Mouse (Mus musculus) hematopoietic stem cell, adult 5-6 weeks (primary cell): ENCODE measurements around the gene Aoah. TPM values are rescaled to one million over a fixed set of nuclear protein-coding genes. Genes with fewer than 3 reads are reported as not detected.

Source experiments
- ATAC-seq, 2 experiments: fragments of 125-278 bp in 1 of 2; replicated peaks in 1 of 2; 2 replicates each; pipeline ENCODE4 v1.8.0; 2016 to 2017; ENCODE audit warnings: inconsistent platforms in 2 of 2, mild to moderate bottlenecking in 2 of 2, moderate number of reproducible peaks in 2 of 2, low read depth in 1 of 2, moderate TSS enrichment in 1 of 2; ENCODE audit not compliant: low FRiP score in 2 of 2, poor library complexity in 2 of 2, severe bottlenecking in 2 of 2, insufficient read depth in 1 of 2, low TSS enrichment in 1 of 2
- total RNA-seq: library from RNA; stranded (forward); fragments of 172-1452, 232-1000 nt; gene quantifications from 2 replicates; pipeline ENCODE4 v1.2.3, GENCODE M21; 2017

Gene Aoah
- total RNA-seq, 1 experiment from 2014 or later, result 6.7 TPM

DNA sequence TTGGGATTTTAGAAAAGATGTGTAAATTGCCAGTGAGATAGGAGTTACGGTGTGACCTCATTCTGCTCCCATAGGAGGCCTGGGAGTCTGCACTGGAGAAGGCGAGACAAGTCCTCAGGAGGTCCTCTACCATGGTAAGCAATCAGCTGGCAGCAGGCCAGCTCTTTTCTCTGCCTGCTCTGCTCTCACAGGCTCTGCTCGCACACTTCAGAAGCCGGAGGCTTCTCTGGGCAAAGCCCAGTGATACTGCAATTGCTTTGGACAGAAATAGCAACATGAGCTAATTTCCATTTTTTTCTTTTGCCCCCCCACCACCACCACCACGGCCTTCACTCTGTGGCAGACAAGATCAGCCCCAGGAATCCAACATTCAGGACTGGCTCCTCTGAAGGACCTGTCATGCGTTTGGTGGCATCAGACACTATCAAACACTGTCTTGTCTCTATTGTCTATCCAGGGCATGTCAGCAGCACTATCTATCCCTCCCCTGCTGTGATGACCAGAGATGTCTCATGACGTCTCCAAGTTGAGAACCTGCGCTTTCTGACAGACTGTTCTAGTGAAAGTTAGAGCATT lies 106.6 kb downstream of the Aoah start:
- ATAC-seq, result no peak

DNA sequence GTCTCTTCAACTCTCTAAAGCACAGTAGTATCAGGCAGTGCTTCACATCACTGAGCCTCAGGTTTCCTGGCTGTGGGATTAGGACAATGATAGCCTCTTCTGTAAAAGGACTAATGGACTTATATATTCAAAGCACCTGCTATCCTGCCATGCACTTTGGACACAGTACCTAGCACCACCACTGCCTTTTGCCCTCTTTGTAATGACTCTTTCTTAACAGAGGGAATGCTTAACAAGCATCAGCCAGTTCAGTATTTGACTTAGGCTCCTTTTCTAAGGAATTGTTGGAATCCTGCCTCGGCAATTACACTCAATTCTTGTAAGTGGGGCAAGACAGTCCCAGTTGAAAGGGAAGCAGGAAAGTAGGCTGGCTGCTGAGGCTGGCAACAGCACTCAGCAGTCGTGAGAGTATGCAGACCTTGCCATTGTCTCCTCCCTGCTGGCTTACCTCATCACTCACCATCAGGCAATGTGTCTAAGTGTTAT lies 107.1 kb downstream of the Aoah start:
- ATAC-seq, result no peak

DNA sequence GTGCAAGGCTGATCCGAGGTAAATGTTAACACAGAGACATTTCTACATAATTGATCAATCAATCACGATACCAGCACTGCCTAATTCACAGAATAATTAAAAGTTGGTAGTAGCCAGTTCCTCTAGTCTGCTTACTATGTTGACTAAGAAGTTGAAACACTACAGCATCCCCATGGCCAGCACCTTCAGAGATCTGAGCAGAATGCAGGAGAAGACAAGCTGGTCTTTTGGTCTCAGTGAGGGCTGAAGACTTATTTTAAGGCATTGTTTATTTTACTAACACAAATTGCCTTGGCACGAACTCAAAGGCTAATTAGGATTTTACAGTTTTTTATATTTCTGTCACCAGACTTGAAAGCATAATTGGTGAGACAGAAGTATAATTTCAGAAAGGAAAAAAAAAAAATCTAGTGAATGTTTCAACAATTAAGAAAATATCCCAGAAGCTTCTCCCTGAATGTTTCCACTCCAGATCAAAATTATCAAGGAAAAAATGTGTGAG lies 107.8 kb downstream of the Aoah start:
- ATAC-seq, result no peak

DNA sequence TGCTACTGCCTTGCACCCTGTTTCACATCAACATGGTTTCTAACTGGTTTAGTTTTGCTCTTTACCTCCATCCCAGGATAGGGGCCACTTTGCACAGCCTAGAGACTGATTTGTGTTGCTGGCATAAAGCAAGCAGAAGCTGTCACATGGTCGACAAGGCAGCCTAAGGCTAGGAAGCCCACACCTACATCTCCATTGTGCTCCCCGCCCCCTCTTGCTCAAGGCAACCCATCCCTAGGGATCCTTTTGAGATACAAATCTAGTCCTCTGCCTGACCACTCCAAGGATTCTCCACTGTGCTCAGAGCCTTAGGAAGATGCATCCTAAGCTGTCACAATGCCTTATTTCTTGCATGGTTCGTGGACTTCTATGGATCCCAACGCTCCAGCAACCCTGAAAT lies 110.2 kb downstream of the Aoah start:
- no peak for ATAC-seq

DNA sequence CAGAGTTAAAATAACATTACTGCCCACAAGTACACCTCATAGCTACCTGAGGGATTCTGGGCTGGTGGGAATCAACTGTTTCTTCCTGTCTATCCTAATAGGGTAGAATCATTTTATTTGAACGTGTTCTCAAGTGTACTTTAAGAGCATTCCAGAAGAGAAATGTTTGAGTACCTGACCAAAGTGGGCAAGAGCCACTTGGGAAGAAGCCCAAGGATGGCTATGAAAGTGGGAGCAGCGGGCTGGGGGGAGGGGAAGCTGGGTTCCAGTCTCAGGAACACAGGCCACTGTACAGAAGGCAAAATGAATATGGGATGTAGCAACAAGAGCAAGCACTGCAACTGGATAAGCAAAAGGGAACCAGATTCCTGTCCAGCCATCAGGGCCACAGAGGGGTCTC lies 111.3 kb downstream of the Aoah start:
- no peak for ATAC-seq

DNA sequence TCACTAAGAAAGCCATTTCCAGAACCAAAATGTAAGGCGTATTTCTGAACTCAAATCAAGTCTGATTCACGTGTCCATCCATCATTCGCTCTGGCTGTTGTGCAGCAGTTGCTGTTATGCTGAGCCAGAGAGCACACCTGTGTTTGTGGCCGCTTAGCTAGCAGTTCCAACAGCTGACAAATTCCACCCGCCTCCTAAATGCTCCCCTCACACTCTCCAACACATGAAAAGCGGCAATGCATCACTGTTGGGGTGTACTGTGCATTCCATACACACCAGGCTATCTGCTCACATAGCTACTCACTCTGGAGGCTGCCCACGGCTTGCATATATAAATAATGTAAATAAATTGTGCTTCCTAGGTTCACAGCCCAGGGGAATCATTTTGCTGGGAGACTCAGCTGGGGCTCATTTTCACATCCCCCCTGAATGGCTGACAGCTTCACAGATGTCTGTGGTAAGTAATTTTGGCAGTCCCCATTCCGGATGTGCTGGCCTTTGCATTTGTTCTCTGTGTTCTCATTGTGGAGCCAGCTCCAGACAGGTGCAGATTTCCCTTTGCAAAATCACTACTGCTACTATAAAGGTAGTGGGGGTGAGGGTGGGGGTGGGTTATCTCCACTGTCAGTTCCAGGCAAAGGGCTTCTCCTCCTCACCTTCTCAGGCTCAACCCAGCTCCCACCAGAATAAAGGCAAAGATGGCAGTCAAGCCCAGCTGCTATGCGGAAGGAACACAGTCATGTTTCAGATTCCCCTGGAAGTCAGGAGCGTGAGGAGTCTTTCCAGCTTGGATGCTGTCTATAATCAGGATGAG lies 123.0 kb downstream of the Aoah start:
- no peak for ATAC-seq

DNA sequence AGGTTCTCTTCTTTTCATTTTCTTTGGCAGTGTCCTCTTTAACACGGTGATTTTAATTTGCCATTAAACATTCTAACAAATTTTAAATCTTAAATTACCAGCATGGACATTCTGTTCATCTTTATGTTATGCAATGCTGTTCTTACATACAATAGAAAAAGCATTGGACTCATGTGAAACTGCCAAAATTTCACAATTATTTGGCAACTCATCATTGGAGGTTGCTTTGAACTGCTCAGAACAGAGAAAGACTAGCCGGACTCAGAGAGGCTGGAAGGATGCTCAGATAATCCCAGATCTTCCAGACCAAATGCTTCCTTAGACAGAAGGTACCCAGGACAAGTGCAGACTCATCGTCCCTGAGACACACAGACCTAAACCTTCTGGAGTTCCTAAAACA lies 126.5 kb downstream of the Aoah start:
- no peak for ATAC-seq

DNA sequence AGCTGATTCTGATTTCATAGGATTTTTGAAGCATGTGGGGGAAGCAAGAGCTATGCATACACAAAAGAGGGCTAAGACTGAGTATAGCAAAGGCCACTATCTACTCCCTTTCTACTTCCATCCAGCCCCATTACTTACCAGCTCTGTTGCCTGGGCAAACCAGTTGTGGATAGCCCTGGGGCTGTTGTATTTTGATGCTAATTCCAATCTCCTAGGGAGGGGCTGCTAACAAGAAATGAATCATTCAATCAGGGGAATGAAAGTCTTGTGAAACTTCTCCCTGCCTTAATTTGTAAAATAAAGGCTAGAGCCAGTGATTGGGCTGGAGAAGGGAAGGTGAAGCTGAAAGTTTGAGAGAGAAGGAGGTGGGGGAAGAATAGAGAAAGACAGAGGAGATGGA lies 142.1 kb downstream of the Aoah start:
- ATAC-seq, result no peak

DNA sequence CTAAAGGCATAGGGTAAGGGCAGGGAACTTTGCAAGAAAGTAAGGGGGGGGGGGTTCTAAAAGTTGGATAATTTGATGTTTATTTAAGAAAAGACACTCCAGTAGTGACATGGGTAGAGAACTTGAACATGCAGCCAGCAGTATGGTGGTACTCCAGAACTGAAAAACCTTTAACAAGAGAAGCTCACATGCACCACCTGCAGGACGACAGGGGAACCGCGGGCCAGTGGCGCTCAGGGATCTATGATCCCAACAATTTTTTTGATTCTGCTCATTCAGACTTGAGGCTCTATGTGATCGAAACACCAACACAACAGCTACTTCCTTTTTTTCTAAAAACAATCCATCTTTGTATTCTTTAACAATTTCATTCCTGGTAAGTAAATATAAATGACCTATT lies 143.5 kb downstream of the Aoah start:
- peak; percentile 87 to 88 for ATAC-seq

DNA sequence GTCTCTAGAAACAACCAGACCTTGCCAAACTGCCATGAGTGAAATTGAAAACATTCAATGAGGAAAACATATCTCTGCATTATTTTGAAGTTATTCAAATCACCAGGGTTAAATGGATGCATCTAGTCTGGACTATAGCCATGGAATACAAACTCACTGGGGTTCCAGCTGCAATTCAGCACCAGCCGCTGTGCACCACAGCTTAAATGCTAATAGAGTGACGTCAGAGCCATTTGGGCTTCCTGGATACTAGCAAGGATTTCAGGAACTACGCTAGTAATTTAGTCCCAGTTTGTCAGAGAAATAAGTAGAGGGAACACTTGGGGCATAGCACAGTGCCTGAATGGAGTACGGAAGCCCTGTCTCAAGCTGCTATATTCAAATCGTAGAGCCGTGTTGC lies 145.2 kb downstream of the Aoah start:
- no peak for ATAC-seq

DNA sequence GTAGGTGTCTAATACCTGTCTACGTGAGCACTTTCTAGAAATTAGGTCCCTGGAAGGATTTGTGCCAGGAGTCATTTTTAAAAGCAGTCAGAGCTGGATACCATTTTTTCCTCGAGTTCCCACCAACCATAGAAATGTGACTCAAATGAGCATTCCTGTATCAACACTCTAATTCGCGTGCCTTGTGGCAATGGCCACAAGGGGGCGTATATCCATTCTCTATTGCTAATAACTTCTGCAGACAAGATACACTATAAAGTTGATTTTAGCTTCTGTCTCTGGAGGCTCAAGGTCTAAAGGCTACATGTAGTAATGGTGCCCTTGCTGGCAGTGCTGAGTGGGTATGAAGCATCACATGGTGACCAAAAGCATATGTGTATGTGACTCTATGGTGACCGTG lies 146.5 kb downstream of the Aoah start:
- no peak for ATAC-seq

DNA sequence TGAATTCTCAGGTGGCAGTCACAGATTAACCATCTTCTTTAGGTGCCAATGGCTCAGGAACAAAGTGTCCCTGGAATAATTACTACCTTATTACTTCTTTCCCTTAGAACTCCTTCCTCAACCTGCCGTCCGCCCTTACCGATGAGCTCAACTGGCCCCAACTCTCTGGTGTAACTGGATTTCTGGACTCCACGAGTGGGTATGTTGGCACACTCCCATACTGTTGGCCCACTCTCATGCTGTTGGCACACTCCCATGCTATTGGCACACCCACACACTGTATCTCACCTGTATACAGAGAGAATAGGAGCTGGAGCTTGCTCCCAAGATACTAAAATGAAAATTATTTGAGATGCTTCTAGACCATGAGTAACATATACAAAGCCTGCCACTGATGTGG lies 147.8 kb downstream of the Aoah start:
- no peak for ATAC-seq

DNA sequence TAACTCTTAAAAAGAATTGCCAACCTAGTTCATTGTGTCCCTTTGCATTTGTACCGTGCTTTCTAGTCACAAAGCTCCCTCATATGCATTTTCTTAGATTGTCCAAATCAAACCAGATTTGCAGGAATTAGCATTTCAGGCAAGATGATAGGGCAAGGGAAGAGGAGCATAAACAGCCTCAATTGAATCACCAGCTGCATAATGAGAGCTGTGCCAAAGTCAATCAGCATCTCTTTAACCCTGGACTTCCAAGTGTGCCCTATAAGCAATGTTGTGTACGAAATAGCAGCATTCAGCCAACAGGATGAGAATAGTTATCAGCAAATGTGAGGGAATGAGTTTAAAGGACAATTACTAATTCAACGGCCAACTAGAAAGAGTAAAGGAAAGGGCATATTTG lies 169.2 kb downstream of the Aoah start:
- ATAC-seq, result no peak

DNA sequence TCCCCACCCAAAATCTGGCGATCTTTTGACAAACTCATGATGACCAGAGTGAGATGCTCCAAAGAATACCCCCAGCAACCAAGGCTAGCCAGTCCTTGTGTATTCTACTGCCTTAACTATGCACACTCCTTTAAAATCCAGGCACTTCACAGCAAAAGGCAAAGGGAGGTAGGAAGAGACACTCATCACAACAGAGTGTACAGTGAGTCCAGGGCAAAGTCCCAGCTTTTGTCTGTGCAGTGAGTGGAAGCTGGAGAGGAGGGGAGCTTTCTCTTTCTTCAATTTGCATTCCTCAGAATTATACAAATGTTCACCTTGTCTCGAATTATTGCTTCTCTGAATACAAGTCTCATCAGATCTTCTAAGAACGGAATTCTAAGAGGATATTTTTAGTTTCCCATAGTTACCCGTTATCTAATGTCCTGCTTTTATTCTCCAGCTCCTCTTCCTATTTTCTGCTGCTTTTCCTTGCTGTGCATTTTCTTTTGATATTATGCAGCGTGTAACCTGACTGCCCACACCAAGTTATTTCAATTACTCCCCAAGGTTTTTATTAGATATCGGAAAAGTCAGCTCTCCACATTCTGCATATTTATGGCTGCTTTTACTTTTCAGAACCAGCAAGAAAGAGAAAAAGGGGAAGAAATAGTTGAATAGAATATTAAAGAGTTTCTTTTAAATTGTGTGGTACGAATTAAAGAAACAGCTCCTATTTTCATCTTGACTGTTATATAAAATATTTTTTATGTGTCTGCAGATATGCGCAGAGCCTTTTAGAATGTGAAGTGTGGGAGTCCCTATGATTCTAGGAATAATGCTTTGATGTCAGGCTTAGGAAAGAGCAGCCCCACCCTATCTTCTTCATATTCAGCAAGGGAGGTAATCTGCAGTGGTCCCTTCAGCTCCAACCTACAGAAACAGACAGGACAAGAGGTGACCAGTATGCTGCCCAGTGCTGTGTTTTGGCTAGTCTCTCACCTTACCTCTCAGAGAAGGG lies 187.6 kb downstream of the Aoah start:
- ATAC-seq, result no peak

DNA sequence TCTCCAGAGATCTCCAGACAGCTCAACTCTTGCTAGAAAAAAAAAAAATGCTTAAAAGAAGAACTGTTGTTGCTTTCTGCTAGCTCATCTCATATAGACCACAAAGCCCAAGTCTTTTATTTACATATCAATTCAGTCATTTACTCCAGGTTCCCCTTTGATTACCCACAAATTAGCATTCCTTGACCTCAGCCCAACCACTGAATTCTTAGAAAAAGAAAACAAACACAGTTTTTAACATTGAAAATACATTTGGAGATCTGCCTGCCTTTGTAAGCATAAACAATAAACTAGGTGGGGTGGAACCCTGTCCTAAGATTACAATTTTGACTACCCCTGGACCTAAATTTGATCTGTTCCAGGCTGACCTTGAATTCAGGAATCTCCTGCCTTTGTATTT lies 191.6 kb downstream of the Aoah start:
- ATAC-seq, result no peak

DNA sequence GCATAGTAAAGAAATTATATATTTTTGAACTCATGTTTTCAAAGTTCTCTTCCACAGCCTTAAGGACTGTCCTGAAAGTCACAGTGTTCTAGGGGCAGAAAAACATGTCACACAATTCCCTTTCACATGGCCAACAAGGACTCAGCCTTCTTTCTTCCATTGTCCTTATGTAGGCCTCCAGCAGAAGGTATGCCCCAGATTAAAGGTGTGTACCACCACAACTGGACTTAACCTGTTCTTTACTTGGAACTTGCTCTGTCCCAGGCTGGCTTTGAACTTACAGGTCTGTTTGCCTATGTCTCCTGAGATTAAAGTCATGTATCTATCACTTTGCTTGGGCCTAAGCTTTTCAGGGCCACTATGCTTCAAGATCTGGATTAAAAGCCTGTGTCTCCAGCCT lies 192.0 kb downstream of the Aoah start:
- ATAC-seq, result no peak

DNA sequence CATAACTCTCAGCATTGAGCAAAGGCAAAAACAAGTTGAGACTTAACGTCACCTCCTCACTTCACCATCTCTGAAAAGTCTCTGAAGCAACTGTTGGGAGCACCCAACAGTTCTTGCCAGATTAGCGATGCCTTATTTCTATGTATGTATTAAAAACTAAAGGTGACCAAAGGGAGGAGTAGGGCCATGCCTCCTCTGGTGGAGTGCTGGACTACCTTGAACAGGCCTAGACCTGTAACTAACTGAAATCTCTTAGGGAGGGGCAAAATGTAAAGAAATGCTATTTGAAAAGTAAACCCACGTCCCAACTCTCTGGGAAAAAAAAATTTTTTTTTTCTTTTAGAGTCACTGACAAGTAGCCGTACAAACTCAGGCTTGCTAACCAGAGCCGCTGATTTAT lies 211.3 kb downstream of the Aoah start:
- no peak for ATAC-seq
